ENCODE assay signal across 19 mouse cellular contexts in genomic region chr7:30887568-30888188, GRCm38 (mm10). TPM values are rescaled to one million over a fixed set of nuclear protein-coding genes. Genes with fewer than 3 reads are reported as not detected.
A peak's percentile ranks its signal among the peaks of the same experiment; 100 is the strongest.
DNase-seq lines count a peak whose midpoint lies in the region; ATAC-seq and TF ChIP-seq lines count a peak whose summit lies in the region.
"Had no signal": no experiment of that assay in that cellular context is flagged by ENCODE, and none has a peak within 500 bp of the region (broad histone marks: within the 10 kb centered on the region; RNA-seq: fewer than 3 reads in every experiment).

No protein-coding gene starts in this region.

- no peak for TF ChIP-seq CTCF in lung, postnatal 0 days (IDR thresholded peaks at IDR 0.05)

- H3K4me2 ChIP-seq in lung, postnatal 0 days (replicated peaks; ENCODE audit: low read depth, low read length): no peak overlapping the region
- H3K4me2 ChIP-seq: forebrain, embryonic 15.5 days; intestine, embryonic 15.5 days; lung, embryonic 14.5 days had no signal

- no peaks in the 10 kb centered on the region for H3K27me3 ChIP-seq in lung, postnatal 0 days (replicated peaks; ENCODE audit: insufficient read depth, low read length)
- no peaks in the 10 kb centered on the region for H3K27me3 ChIP-seq in splenic B cell, adult 2 months (ENCODE audit: control insufficient read depth, insufficient read depth, low read length, poor library complexity, severe bottlenecking)
- H3K27me3 ChIP-seq: forebrain, embryonic 15.5 days; intestine, embryonic 15.5 days had no signal

- H3K9ac ChIP-seq in lung, postnatal 0 days (replicated peaks; ENCODE audit: low read depth): no peak overlapping the region
- H3K9ac ChIP-seq: forebrain, embryonic 15.5 days; intestine, embryonic 15.5 days; lung, embryonic 14.5 days had no signal

- H3K9me3 ChIP-seq in lung, postnatal 0 days (ENCODE audit: low read length): no peaks in the 10 kb centered on the region
- H3K9me3 ChIP-seq: forebrain, embryonic 15.5 days; heart, embryonic 10.5 days; hindbrain, embryonic 10.5 days; intestine, embryonic 15.5 days; midbrain, embryonic 10.5 days had no signal

- 79% methylated on average over 14 of the region's 14 CpGs for WGBS in lung, postnatal 0 days

- DNase-seq in lung, postnatal 36 days: peak; percentile 46
- no peak for DNase-seq in lung, postnatal 0 days (ENCODE audit: low spot score)
- peak; percentile 21 for DNase-seq in naive thymus-derived CD4-positive, alpha-beta T cell, adult 2 months (ENCODE audit: low read depth)
- DNase-seq in splenic B cell, adult 2 months (ENCODE audit: low read depth, low spot score): peak; percentile 91
- no peak for DNase-seq in ovary, adult 18-20 months (ENCODE audit: low spot score)
- DNase-seq in adipocyte (ENCODE audit: low spot score): no peak
- DNase-seq: cerebellum, adult 18-20 months; embryo, embryonic 11 days; lung, embryonic 14.5 days; thymus, adult 2 months had no signal

- no peak for TF ChIP-seq EP300 in lung, postnatal 0 days (IDR thresholded peaks at IDR 0.05)

- no peak overlapping the region for H3K4me3 ChIP-seq in lung, postnatal 0 days (ENCODE audit: low read depth, low read length)
- H3K4me3 ChIP-seq: forebrain, embryonic 15.5 days; heart, embryonic 10.5 days; hindbrain, embryonic 10.5 days; intestine, embryonic 15.5 days; left cerebral cortex, adult 2 months; midbrain, embryonic 10.5 days; myocyte had no signal

- no peak for ATAC-seq in lung, postnatal 0 days
- ATAC-seq in activated CD4-positive, CD25-positive, alpha-beta regulatory T cell, adult 4 months: peak; percentile 85
- ATAC-seq: forebrain, embryonic 15.5 days; intestine, embryonic 15.5 days had no signal

- H3K36me3 ChIP-seq in lung, postnatal 0 days (ENCODE audit: insufficient read depth, low read length): no peaks in the 10 kb centered on the region
- no peaks in the 10 kb centered on the region for H3K36me3 ChIP-seq in splenic B cell, adult 2 months (ENCODE audit: control insufficient read depth, insufficient read depth, low read length, poor library complexity, severe bottlenecking)
- H3K36me3 ChIP-seq: forebrain, embryonic 15.5 days; heart, embryonic 10.5 days; hindbrain, embryonic 10.5 days; intestine, embryonic 15.5 days; midbrain, embryonic 10.5 days had no signal

- no peaks in the 10 kb centered on the region; the same call in 1 of the 2 replicates for H3K4me1 ChIP-seq in lung, postnatal 0 days (ENCODE audit: insufficient read depth, low read depth, low read length)
- H3K4me1 ChIP-seq: forebrain, embryonic 15.5 days; midbrain, embryonic 10.5 days had no signal

- no peak overlapping the region for H3K27ac ChIP-seq in lung, postnatal 0 days (ENCODE audit: low read length)
- H3K27ac ChIP-seq: forebrain, embryonic 15.5 days; heart, embryonic 10.5 days; hindbrain, embryonic 10.5 days; intestine, embryonic 15.5 days; left cerebral cortex, adult 2 months; midbrain, embryonic 10.5 days had no signal

RNA-seq across cellular contexts. Expression of gene Cd22, which starts 7.5 kb away (rescaled TPM):
- polyA plus RNA-seq in lung, postnatal 0 days (2015; fragmentation: Nextera tagmentation; extraction: Ambion mirVana): 0.35 and 0.79 TPM in 2 replicates
- 1 to 10 TPM; 4.5 to 9.3 TPM for polyA plus RNA-seq in activated CD4-positive, CD25-positive, alpha-beta regulatory T cell, adult 4 months (2017; shearing (Covaris generic))
- polyA plus RNA-seq: forebrain, embryonic 15.5 days; heart, embryonic 10.5 days; hindbrain, embryonic 10.5 days; myocyte had no signal

RNA-seq across cellular contexts. Expression of gene Ffar1, which starts 26.3 kb away (rescaled TPM):
- not detected in 2 replicates for polyA plus RNA-seq in lung, postnatal 0 days (2015; fragmentation: Nextera tagmentation; extraction: Ambion mirVana)
- under 1 TPM; 0.19 to 0.28 TPM for polyA plus RNA-seq in activated CD4-positive, CD25-positive, alpha-beta regulatory T cell, adult 4 months (2017; shearing (Covaris generic))
- polyA plus RNA-seq: forebrain, embryonic 15.5 days; heart, embryonic 10.5 days; hindbrain, embryonic 10.5 days; lung, embryonic 14.5 days; midbrain, embryonic 10.5 days; myocyte had no signal

RNA-seq across cellular contexts. Expression of gene Mag, which starts 27.0 kb away (rescaled TPM):
- polyA plus RNA-seq in lung, postnatal 0 days (2015; fragmentation: Nextera tagmentation; extraction: Ambion mirVana): 1.2 and 1.8 TPM in 2 replicates
- polyA plus RNA-seq in activated CD4-positive, CD25-positive, alpha-beta regulatory T cell, adult 4 months (2017; shearing (Covaris generic)): not detected

RNA-seq across cellular contexts. Expression of gene Ffar3, which starts 31.7 kb away (rescaled TPM):
- not detected in 2 replicates for polyA plus RNA-seq in lung, postnatal 0 days (2015; fragmentation: Nextera tagmentation; extraction: Ambion mirVana)
- not detected for polyA plus RNA-seq in activated CD4-positive, CD25-positive, alpha-beta regulatory T cell, adult 4 months (2017; shearing (Covaris generic))
- polyA plus RNA-seq: forebrain, embryonic 15.5 days; hindbrain, embryonic 10.5 days; limb, embryonic 14.5 days; lung, embryonic 14.5 days; midbrain, embryonic 10.5 days; myocyte had no signal

RNA-seq across cellular contexts. Expression of gene Hamp2, which starts 36.8 kb away (rescaled TPM):
- not detected in 2 replicates for polyA plus RNA-seq in lung, postnatal 0 days (2015; fragmentation: Nextera tagmentation; extraction: Ambion mirVana)
- polyA plus RNA-seq in activated CD4-positive, CD25-positive, alpha-beta regulatory T cell, adult 4 months (2017; shearing (Covaris generic)): not detected
- polyA plus RNA-seq: forebrain, embryonic 15.5 days; heart, embryonic 10.5 days; hindbrain, embryonic 10.5 days; intestine, embryonic 15.5 days; lung, embryonic 14.5 days; midbrain, embryonic 10.5 days; myocyte had no signal

Comparison
In these comparisons a context has a peak if more than half of its experiments do, and no peak if none do; other contexts are left out.
1. DNase-seq: peak in lung, postnatal 36 days (single experiment), naive thymus-derived CD4-positive, alpha-beta T cell, adult 2 months (single experiment) and splenic B cell, adult 2 months (single experiment); none in lung, postnatal 0 days (single experiment), ovary, adult 18-20 months (single experiment) and adipocyte (single experiment).